Mouse (Mus musculus): ENCODE measurements at regions not wholly inside any gene's neighbourhood (a gene's known extent, or its start where the extent isn't known, plus 50 kb on each side); places are given as distances from the start of the nearest gene placed in this dataset.

DNA sequence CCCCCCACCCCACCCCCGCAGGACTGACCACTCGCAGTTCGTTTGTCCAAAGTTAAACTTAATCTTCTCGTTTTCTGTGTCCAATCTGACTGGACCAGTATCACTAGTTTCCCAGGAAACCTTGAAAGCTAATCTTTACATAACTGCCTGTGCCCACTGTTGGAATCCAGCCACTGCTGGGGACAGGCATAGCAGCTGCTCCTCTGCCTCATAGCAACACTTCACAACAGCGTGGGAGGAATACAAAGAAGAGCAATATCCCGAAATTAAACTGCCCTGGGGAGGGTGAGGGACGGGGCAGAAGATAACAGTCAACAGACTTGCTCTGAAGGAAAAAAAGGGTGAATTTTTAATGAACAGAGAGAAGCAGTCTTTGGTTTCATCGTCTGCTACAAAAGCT is 456.8 kb downstream of the Kcnj2 start:
- TF ChIP-seq POLR2A (IDR thresholded peaks at IDR 0.05; ENCODE audit: extremely low read depth, insufficient read depth, low read length) (no peak), CTCF (IDR thresholded peaks at IDR 0.05; ENCODE audit: low read depth, low read length) (no peak)
